Mouse (Mus musculus): Measurements from ENCODE around the gene Gm28047. TPM values are rescaled to one million over a fixed set of nuclear protein-coding genes. Genes with fewer than 3 reads are reported as not detected.

The Gm28047 gene
- polyA plus RNA-seq, 1 experiment: not detected

- Histone ChIP-seq H3K79me2 (ENCODE audit: control insufficient read depth, insufficient read depth) (peaks cover 5% of the 10 kb centered on the region), H3ac (ENCODE audit: control insufficient read depth, insufficient read length) (no peak overlapping the region), H3K4me2 (ENCODE audit: low read depth) (no peak overlapping the region), H3K27me3 (ENCODE audit: control insufficient read depth, insufficient read depth, insufficient read length) (no peaks in the 10 kb centered on the region), H3K4me3 (no peak overlapping the region), H3K36me3 (ENCODE audit: control insufficient read depth, insufficient read depth) (peaks cover 20% of the 10 kb centered on the region)
- no peak for TF ChIP-seq MYOD1 (IDR thresholded peaks at IDR 0.05; ENCODE audit: control insufficient read depth in 1 of 3, insufficient read length in 2 of 3, low read depth in 2 of 3)
These were observed 61.8 kb downstream of the Gm28047 start for GRCm38 (mm10) chr15:102563061-102563460.

DNA sequence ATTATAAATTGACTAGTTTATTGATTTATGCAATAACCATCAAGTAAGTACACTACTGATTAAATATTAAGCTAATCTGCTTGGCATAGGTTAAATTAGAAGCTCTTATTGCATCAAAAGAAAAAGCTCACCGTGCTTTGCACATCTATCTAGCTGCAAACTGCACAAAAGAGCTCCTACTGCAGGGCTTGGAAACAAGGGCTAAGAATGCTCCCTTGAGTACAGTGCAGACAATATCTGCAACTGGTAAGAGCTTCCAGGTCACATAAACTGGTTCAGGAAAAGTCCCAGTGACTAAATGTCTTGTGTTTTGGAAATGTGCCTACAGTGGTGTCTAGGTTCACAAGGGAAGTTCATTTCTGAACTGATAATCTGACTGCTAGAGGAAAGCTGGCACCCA is 62.4 kb downstream of the Gm28047 start:
- TF ChIP-seq CEBPB (IDR thresholded peaks at IDR 0.05; ENCODE audit: insufficient read depth, poor library complexity, severe bottlenecking) (no peak), POLR2A (IDR thresholded peaks at IDR 0.05; ENCODE audit: insufficient read length, low read depth) (no peak), REST (IDR thresholded peaks at IDR 0.05; ENCODE audit: insufficient read depth, insufficient read length) (no peak), POLR2AphosphoS2 (IDR thresholded peaks at IDR 0.05; ENCODE audit: insufficient read length, low read depth) (no peak), SRF (IDR thresholded peaks at IDR 0.05; ENCODE audit: control insufficient read depth, insufficient read length, low read depth) (no peak), TCF12 (IDR thresholded peaks at IDR 0.05; ENCODE audit: insufficient read depth, poor library complexity, severe bottlenecking) (no peak), USF1 (IDR thresholded peaks at IDR 0.05; ENCODE audit: low read depth) (no peak), TCF3 (IDR thresholded peaks at IDR 0.05; ENCODE audit: insufficient read length, low read depth) (no peak), MAX (IDR thresholded peaks at IDR 0.05; ENCODE audit: low read depth) (no peak), E2F4 (IDR thresholded peaks at IDR 0.05; ENCODE audit: insufficient read depth) (no peak), MYOG (IDR thresholded peaks at IDR 0.05; ENCODE audit: control insufficient read depth in 1 of 3, insufficient read depth in 1 of 3, insufficient read length in 2 of 3, low read depth in 2 of 3) (no peak), MYOD1 (IDR thresholded peaks at IDR 0.05; ENCODE audit: control insufficient read depth in 1 of 3, insufficient read length in 2 of 3, low read depth in 2 of 3) (no peak)
- Histone ChIP-seq H3K79me2 (ENCODE audit: control insufficient read depth, insufficient read depth) (peaks cover 3% of the 10 kb centered on the region), H3ac (ENCODE audit: control insufficient read depth, insufficient read length) (no peak overlapping the region), H3K4me3 (no peak overlapping the region), H3K27me3 (ENCODE audit: control insufficient read depth, insufficient read depth, insufficient read length) (no peaks in the 10 kb centered on the region), H3K36me3 (ENCODE audit: control insufficient read depth, insufficient read depth) (peaks cover 20% of the 10 kb centered on the region), H3K4me2 (ENCODE audit: low read depth) (no peak overlapping the region)

DNA sequence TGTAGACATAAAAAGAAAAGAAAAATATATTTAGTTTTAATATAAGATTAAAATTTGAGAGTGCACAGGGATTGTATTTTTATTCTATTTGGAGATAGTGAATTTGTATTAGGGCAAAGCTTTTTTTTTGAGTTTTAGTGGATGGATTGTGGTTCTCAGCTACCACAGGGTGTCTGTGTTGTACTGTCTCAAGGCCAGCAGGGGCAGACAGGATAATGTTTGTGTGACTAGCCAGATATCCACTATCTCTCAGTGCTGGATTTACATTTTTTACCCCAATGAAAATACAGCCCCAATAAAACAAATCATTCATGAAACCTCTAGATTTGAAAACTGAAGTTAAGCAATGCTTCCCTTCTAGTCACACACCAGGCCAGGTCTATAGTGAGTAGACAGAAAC is 67.3 kb downstream of the Gm28047 start:
- Histone ChIP-seq H3K36me3 (ENCODE audit: control insufficient read depth, insufficient read depth) (peaks cover 53% of the 10 kb centered on the region), H3K4me2 (ENCODE audit: low read depth) (no peak overlapping the region), H3K27me3 (ENCODE audit: control insufficient read depth, insufficient read depth, insufficient read length) (no peaks in the 10 kb centered on the region), H3K4me3 (no peak overlapping the region), H3K79me2 (ENCODE audit: control insufficient read depth, insufficient read depth) (no peaks in the 10 kb centered on the region), H3ac (ENCODE audit: control insufficient read depth, insufficient read length) (no peak overlapping the region)
- TF ChIP-seq TCF12 (IDR thresholded peaks at IDR 0.05; ENCODE audit: insufficient read depth, poor library complexity, severe bottlenecking) (no peak), MAX (IDR thresholded peaks at IDR 0.05; ENCODE audit: low read depth) (no peak), E2F4 (IDR thresholded peaks at IDR 0.05; ENCODE audit: insufficient read depth) (no peak), REST (IDR thresholded peaks at IDR 0.05; ENCODE audit: insufficient read depth, insufficient read length) (no peak), SRF (IDR thresholded peaks at IDR 0.05; ENCODE audit: control insufficient read depth, insufficient read length, low read depth) (no peak), MYOD1 (IDR thresholded peaks at IDR 0.05; ENCODE audit: control insufficient read depth in 1 of 3, insufficient read length in 2 of 3, low read depth in 2 of 3) (no peak), POLR2AphosphoS2 (IDR thresholded peaks at IDR 0.05; ENCODE audit: insufficient read length, low read depth) (no peak), USF1 (IDR thresholded peaks at IDR 0.05; ENCODE audit: low read depth) (no peak), CEBPB (IDR thresholded peaks at IDR 0.05; ENCODE audit: insufficient read depth, poor library complexity, severe bottlenecking) (no peak), MYOG (IDR thresholded peaks at IDR 0.05; ENCODE audit: control insufficient read depth in 1 of 3, insufficient read depth in 1 of 3, insufficient read length in 2 of 3, low read depth in 2 of 3) (no peak)

DNA sequence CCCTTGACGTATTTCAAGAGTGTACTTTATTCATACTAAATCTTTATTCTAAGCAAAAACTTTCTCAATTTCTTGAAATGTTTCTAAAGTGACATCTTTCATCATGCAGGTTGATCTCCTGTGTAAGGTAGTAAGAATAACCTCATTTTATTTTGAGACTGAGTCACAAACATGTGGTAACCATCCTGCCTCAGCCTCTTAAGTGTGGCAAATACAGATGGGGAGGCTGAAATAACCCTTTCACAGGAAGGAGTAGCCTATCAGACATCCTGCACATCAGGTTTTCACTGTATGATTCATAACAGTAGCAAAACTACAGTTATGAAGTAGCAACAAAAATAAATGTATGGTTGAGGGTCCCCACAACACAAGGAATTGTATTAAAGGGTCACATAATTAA is 69.3 kb downstream of the Gm28047 start:
- no peak overlapping the region for H3ac ChIP-seq (ENCODE audit: control insufficient read depth, insufficient read length)
- H3K79me2 ChIP-seq (ENCODE audit: control insufficient read depth, insufficient read depth): no peaks in the 10 kb centered on the region
- no peak for TF ChIP-seq POLR2AphosphoS2 (IDR thresholded peaks at IDR 0.05; ENCODE audit: insufficient read length, low read depth)
- no peak for TF ChIP-seq USF1 (IDR thresholded peaks at IDR 0.05; ENCODE audit: low read depth)
- no peak for TF ChIP-seq E2F4 (IDR thresholded peaks at IDR 0.05; ENCODE audit: insufficient read depth)
- no peak for TF ChIP-seq MYOD1 (IDR thresholded peaks at IDR 0.05; ENCODE audit: control insufficient read depth in 1 of 3, insufficient read length in 2 of 3, low read depth in 2 of 3)
- no peak for TF ChIP-seq MAX (IDR thresholded peaks at IDR 0.05; ENCODE audit: low read depth)
- no peak for TF ChIP-seq TCF3 (IDR thresholded peaks at IDR 0.05; ENCODE audit: insufficient read length, low read depth)
- TF ChIP-seq CEBPB (IDR thresholded peaks at IDR 0.05; ENCODE audit: insufficient read depth, poor library complexity, severe bottlenecking): no peak
- TF ChIP-seq SRF (IDR thresholded peaks at IDR 0.05; ENCODE audit: control insufficient read depth, insufficient read length, low read depth): no peak
- TF ChIP-seq REST (IDR thresholded peaks at IDR 0.05; ENCODE audit: insufficient read depth, insufficient read length): no peak
- no peak for TF ChIP-seq MYOG (IDR thresholded peaks at IDR 0.05; ENCODE audit: control insufficient read depth in 1 of 3, insufficient read depth in 1 of 3, insufficient read length in 2 of 3, low read depth in 2 of 3)
- no peak for TF ChIP-seq POLR2A (IDR thresholded peaks at IDR 0.05; ENCODE audit: insufficient read length, low read depth)
- TF ChIP-seq TCF12 (IDR thresholded peaks at IDR 0.05; ENCODE audit: insufficient read depth, poor library complexity, severe bottlenecking): no peak
- no peaks in the 10 kb centered on the region for H3K27me3 ChIP-seq (ENCODE audit: control insufficient read depth, insufficient read depth, insufficient read length)
- H3K4me2 ChIP-seq (ENCODE audit: low read depth): no peak overlapping the region
- H3K36me3 ChIP-seq (ENCODE audit: control insufficient read depth, insufficient read depth): peaks cover 58% of the 10 kb centered on the region
- H3K4me3 ChIP-seq: no peak overlapping the region

GRCm38 (mm10) chr15:102552599-102552998 is 72.3 kb downstream of the Gm28047 start:
- Histone ChIP-seq H3K36me3 (ENCODE audit: control insufficient read depth, insufficient read depth) (peaks cover 61% of the 10 kb centered on the region), H3ac (ENCODE audit: control insufficient read depth, insufficient read length) (no peak overlapping the region), H3K27me3 (ENCODE audit: control insufficient read depth, insufficient read depth, insufficient read length) (no peaks in the 10 kb centered on the region), H3K4me2 (ENCODE audit: low read depth) (no peak overlapping the region), H3K4me3 (no peak overlapping the region), H3K79me2 (ENCODE audit: control insufficient read depth, insufficient read depth) (no peaks in the 10 kb centered on the region)
- TF ChIP-seq MYOD1 (IDR thresholded peaks at IDR 0.05; ENCODE audit: control insufficient read depth in 1 of 3, insufficient read length in 2 of 3, low read depth in 2 of 3) (no peak), E2F4 (IDR thresholded peaks at IDR 0.05; ENCODE audit: insufficient read depth) (no peak), POLR2A (IDR thresholded peaks at IDR 0.05; ENCODE audit: insufficient read length, low read depth) (no peak), SRF (IDR thresholded peaks at IDR 0.05; ENCODE audit: control insufficient read depth, insufficient read length, low read depth) (no peak)
